Mouse (Mus musculus) cerebellum, adult (tissue): ENCODE measurements around the gene Gm11084.
"Not testable (repeated sequence)": the region's sequence is repeated elsewhere in the genome, so short reads cannot be mapped to it uniquely, and the experiment has no call there.

Experiments
- ATAC-seq: cut with Nextera tagmentation; 2 replicates; pipeline ENCODE4 v1.9.2; 2017; ENCODE audit warnings: mild to moderate bottlenecking, moderate library complexity, mixed read lengths; ENCODE audit not compliant: insufficient number of reproducible peaks, low FRiP score, low TSS enrichment

Gene Gm11084

GRCm38 (mm10) chr2:72995346-72996097 lies 9.0 kb upstream of the Gm11084 start:
- peak; percentile 79 for ATAC-seq

- no peak for ATAC-seq
Observed at GRCm38 (mm10) chr2:72994165-72994564, 7.6 kb upstream of the Gm11084 start.

GRCm38 (mm10) chr2:72992497-72992896 lies 6.0 kb upstream of the Gm11084 start:
- no peak for ATAC-seq

- ATAC-seq, result not testable (repeated sequence)
Observed at GRCm38 (mm10) chr2:72988945-72989344, 2.4 kb upstream of the Gm11084 start.

GRCm38 (mm10) chr2:72985516-72985915 lies 1.0 kb downstream of the Gm11084 start:
- ATAC-seq, result no peak

GRCm38 (mm10) chr2:72984806-72985205 lies 1.7 kb downstream of the Gm11084 start:
- ATAC-seq, result no peak

GRCm38 (mm10) chr2:72983211-72983610 lies 3.3 kb downstream of the Gm11084 start:
- ATAC-seq, result no peak

GRCm38 (mm10) chr2:72982110-72982785 lies 4.3 kb downstream of the Gm11084 start:
- ATAC-seq, result no peak

GRCm38 (mm10) chr2:72981441-72982109 lies 4.9 kb downstream of the Gm11084 start:
- ATAC-seq, result no peak

- ATAC-seq, result no peak
Observed at GRCm38 (mm10) chr2:72981075-72981420, 5.5 kb downstream of the Gm11084 start.

- ATAC-seq, result peak; percentile 92
Observed at GRCm38 (mm10) chr2:72980337-72981074, 6.0 kb downstream of the Gm11084 start, which contains the start of gene Sp3. TSS of gene Sp3 (minus strand) at chr2:72980446.

- ATAC-seq, result peak; percentile 56
Observed at GRCm38 (mm10) chr2:72979659-72980071, 6.9 kb downstream of the Gm11084 start.

- ATAC-seq, result peak; percentile 76
Observed at GRCm38 (mm10) chr2:72978901-72979658, 7.4 kb downstream of the Gm11084 start.

GRCm38 (mm10) chr2:72978473-72978872 lies 8.0 kb downstream of the Gm11084 start:
- no peak; the same call in 1 of the 2 replicates for ATAC-seq

- no peak for ATAC-seq
Observed at GRCm38 (mm10) chr2:72977272-72977671, 9.2 kb downstream of the Gm11084 start.

GRCm38 (mm10) chr2:72976036-72976435 lies 10.5 kb downstream of the Gm11084 start:
- no peak for ATAC-seq

- ATAC-seq, result no peak
Observed at GRCm38 (mm10) chr2:72970831-72971230, 15.7 kb downstream of the Gm11084 start.

GRCm38 (mm10) chr2:72970302-72970701 lies 16.2 kb downstream of the Gm11084 start:
- ATAC-seq, result no peak

GRCm38 (mm10) chr2:72968536-72968935 lies 18.0 kb downstream of the Gm11084 start:
- ATAC-seq, result no peak

- no peak for ATAC-seq
Observed at GRCm38 (mm10) chr2:72965450-72965849, 21.1 kb downstream of the Gm11084 start.
